Mouse (Mus musculus) hindbrain, embryonic 14.5 days (tissue): ENCODE results near the gene Olfr283. TPM values are rescaled to one million over a fixed set of nuclear protein-coding genes. Genes with fewer than 3 reads are reported as not detected.
"Not testable (repeated sequence)": the region's sequence is repeated elsewhere in the genome, so short reads cannot be mapped to it uniquely, and the experiment has no call there.

Experiments used
- ATAC-seq: fragments of 200-750 bp; cut with Nextera tagmentation; 2 replicates; pipeline ENCODE4 v1.8.0; 2017; ENCODE audit warnings: moderate number of reproducible peaks, mild to moderate bottlenecking, moderate TSS enrichment, moderate library complexity; ENCODE audit not compliant: low FRiP score
- DNase-seq: peaks from one replicate; pipeline ENCODE4 v3.0.0-alpha.2; 2015; ENCODE audit warnings: low spot score
- H3K27ac ChIP-seq: fragments of 300-500 bp; sonication (generic); 2 replicates; pipeline ENCODE4 v1.5.1; 2014; ENCODE audit warnings: mild to moderate bottlenecking, moderate library complexity
- H3K27me3 ChIP-seq: fragments of 300-500 bp; sonication (generic); 2 replicates; pipeline ENCODE4 v1.6.1; 2014; ENCODE audit warnings: mild to moderate bottlenecking, low read length, mixed read lengths; ENCODE audit not compliant: control insufficient read depth, insufficient read depth
- H3K36me3 ChIP-seq: fragments of 300-500 bp; sonication (generic); replicated peaks from 2 replicates; pipeline ENCODE4 v1.6.1; 2014; ENCODE audit not compliant: control insufficient read depth, insufficient read depth
- H3K4me1 ChIP-seq: fragments of 300-500 bp; sonication (generic); replicated peaks from 2 replicates; pipeline ENCODE4 v1.6.1; 2014; ENCODE audit warnings: antibody characterized with exemption, low read length, mixed read lengths; ENCODE audit not compliant: control insufficient read depth, insufficient read depth
- H3K4me2 ChIP-seq: fragments of 300-500 bp; sonication (generic); replicated peaks from 2 replicates; pipeline ENCODE4 v1.6.1; 2014; ENCODE audit warnings: mild to moderate bottlenecking, moderate library complexity
- H3K4me3 ChIP-seq: fragments of 300-500 bp; sonication (generic); replicated peaks from 2 replicates; pipeline ENCODE4 v1.5.1; 2014; ENCODE audit warnings: mild to moderate bottlenecking, low read length
- H3K9ac ChIP-seq: fragments of 300-500 bp; sonication (generic); 2 replicates; pipeline ENCODE4 v1.6.1; 2014
- H3K9me3 ChIP-seq: fragments of 300-500 bp; sonication (generic); 2 replicates; pipeline ENCODE4 v1.6.1; 2016; ENCODE audit warnings: low read length; ENCODE audit not compliant: control insufficient read depth
- WGBS: fragments of 180-500 bp; shearing (Covaris S2); extraction: QIAGEN DNeasy Blood & Tissue Kit; methylation state at CpG from one replicate; pipeline ENCODE4 v1.1.7; 2014; 5-methylcytosine and 5-hydroxymethylcytosine counted together
- polyA plus RNA-seq: library from polyadenylated mRNA; unstranded; fragments of >200 nt; fragmentation: Nextera tagmentation; extraction: Ambion mirVana; gene quantifications from 2 replicates; pipeline ENCODE4 v1.2.1, GENCODE M21; 2014

Olfr283 gene
- not detected in 2 replicates for polyA plus RNA-seq

DNA sequence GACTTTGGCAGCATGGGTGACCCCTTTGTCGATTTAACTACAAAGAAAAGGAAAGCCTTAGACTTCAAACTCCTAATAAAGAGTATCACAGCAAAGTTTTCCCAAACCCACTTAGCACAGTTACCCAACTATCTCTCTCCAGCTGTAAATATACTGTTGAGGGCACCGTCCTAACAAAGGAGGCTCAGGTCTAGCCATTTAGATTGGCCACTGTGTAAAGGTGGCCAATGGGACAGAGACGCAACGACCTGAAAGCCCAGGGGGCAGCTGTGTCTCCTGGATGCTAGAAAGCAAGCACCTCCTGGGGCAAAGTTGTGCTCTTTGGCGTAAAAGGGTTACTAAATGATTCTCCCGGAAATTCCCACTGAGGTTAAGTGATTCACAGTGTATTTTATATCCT, at the start of gene Olfr283:
TSS of gene Olfr283 (minus strand) at position 101 of the 400 bp plus-strand sequence.
- no peak for ATAC-seq
- WGBS: 84% methylated on average over 6 of the region's 6 CpGs
- no peaks in the 10 kb centered on the region for H3K27me3 ChIP-seq

DNA sequence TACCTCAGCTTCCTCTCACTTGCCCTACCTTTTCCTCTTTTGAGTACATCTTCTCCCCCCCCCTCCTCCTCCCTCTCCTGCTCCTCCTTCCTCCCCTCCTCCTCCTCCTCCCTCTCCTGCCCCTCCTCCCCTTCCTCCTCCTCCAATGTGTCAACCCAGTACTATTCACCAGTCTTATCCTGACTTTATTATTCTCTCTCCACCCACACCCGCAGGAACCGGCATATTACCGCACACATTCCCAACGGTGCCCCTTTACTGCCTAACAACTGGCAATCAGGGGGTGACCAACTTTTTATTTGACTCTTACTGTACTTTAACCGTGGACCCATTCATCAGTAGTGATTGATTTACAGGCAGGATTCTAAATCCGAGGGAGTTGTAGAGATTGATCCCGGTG, 44.4 kb upstream of the Olfr283 start:
- no peaks in the 10 kb centered on the region for H3K4me1 ChIP-seq
- DNase-seq: no peak
- ATAC-seq: no peak
- no peaks in the 10 kb centered on the region for H3K9me3 ChIP-seq
- H3K4me3 ChIP-seq: no peak overlapping the region
- H3K4me2 ChIP-seq: no peak overlapping the region
- no peaks in the 10 kb centered on the region for H3K27me3 ChIP-seq
- H3K27ac ChIP-seq: no peak overlapping the region
- WGBS: 78% methylated on average over 7 of the region's 7 CpGs
- no peak overlapping the region for H3K9ac ChIP-seq
- no peaks in the 10 kb centered on the region for H3K36me3 ChIP-seq

More for the DNA sequence above, at the start of gene Olfr283:
- Histone ChIP-seq H3K4me3 (no peak within 1 kb of the TSS), H3K4me2 (no peak within 1 kb of the TSS), H3K9ac (no peak within 1 kb of the TSS), H3K27ac (no peak within 1 kb of the TSS), H3K9me3 (no peaks in the 10 kb centered on the region), H3K36me3 (no peaks in the 10 kb centered on the region), H3K4me1 (no peaks in the 10 kb centered on the region)
- no peak for DNase-seq

DNA sequence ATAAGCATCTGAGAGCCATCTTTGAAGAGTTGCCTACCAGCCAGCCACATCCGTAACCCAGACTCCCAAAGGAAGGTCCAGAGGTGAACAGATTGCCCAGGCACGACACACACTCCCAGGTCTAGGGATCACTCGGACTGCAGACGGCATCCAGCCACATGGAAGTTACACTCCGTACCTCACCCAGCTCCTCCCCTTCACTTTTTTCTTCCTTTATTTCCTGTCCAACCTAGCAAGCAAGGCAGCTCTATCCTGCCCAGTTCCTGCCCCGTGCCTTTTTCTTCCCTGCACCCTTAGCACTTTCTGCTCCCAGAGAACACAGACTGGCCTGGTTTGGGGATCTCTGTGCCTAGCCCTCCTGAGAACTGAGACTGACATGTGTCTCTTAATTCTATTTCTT, 44.0 kb upstream of the Olfr283 start:
- H3K36me3 ChIP-seq: no peaks in the 10 kb centered on the region
- no peak overlapping the region for H3K4me2 ChIP-seq
- H3K27me3 ChIP-seq: no peaks in the 10 kb centered on the region
- no peak for DNase-seq
- no peaks in the 10 kb centered on the region for H3K9me3 ChIP-seq
- H3K4me1 ChIP-seq: no peaks in the 10 kb centered on the region
- H3K4me3 ChIP-seq: no peak overlapping the region
- 68% methylated on average over 6 of the region's 6 CpGs for WGBS
- H3K9ac ChIP-seq: no peak overlapping the region
- ATAC-seq: no peak
- no peak overlapping the region for H3K27ac ChIP-seq

DNA sequence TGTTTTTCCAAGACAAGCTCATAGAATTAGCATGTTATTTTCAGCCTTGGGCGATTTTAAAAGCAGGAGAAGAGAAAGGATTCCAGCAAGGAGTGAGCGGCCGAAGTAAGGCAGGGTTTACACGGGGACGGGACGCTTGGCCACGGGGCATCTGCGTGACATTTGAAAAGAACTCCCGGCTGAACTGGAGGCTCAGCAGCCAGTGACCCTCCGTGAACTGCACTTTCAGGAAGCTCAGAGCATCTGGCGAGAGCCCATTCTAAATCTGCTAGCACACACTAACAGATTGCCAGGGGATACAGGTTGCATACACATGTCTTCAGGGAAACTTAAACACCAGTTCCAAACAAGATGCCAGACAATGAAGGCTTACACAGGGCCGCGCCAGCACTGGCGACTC, 43.6 kb upstream of the Olfr283 start:
- H3K9ac ChIP-seq: no peak overlapping the region
- no peak overlapping the region for H3K4me3 ChIP-seq
- no peaks in the 10 kb centered on the region for H3K4me1 ChIP-seq
- H3K27ac ChIP-seq: no peak overlapping the region
- H3K36me3 ChIP-seq: no peaks in the 10 kb centered on the region
- no peaks in the 10 kb centered on the region for H3K9me3 ChIP-seq
- DNase-seq: no peak
- no peak overlapping the region for H3K4me2 ChIP-seq
- WGBS: 71% methylated on average over 14 of the region's 14 CpGs
- ATAC-seq: no peak
- H3K27me3 ChIP-seq: no peaks in the 10 kb centered on the region

DNA sequence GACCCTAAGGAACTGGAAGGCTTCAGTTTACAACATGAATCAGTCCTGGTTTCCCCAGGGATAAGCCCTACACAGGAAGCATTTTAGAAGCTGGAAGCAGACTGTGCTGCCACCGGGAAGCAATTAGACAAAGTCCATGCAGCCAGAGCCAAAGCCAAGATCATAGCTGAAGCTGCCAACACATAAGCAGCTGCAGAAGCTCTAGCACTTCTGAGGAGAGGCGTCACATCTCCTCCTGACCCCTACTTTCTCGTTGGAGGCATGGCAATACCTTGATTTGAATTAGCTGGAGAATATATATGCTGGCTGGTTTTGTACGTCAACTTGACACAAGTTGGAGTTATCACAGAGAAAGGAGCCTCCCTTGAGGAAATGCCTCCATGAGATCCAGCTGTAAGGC, 40.2 kb upstream of the Olfr283 start:
- no peak overlapping the region for H3K4me3 ChIP-seq
- no peaks in the 10 kb centered on the region for H3K9me3 ChIP-seq
- no peaks in the 10 kb centered on the region for H3K4me1 ChIP-seq
- ATAC-seq: no peak
- H3K36me3 ChIP-seq: no peaks in the 10 kb centered on the region
- no peak for DNase-seq
- no peak overlapping the region for H3K27ac ChIP-seq
- no peaks in the 10 kb centered on the region for H3K27me3 ChIP-seq
- WGBS: 68% methylated on average over 4 of the region's 4 CpGs
- H3K9ac ChIP-seq: no peak overlapping the region
- H3K4me2 ChIP-seq: no peak overlapping the region

DNA sequence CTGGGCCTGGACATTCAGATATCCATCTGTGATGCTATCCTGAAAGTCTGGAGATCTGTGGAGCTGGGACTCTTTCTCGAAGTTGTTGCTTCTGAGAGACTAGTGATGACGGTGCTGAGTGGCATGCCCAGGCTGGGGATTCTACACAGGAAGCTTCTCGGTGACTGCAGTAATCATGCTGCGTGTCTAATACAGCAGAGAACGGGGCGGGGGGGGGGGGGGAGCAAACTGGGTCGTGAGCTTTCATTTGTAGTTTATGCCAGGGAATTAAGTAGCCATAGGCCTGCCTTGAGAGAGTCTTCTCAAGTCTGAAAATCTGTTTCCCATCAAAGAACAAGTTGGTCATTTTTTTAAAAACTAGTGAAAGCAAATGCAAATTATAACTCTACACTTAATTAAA, 37.4 kb upstream of the Olfr283 start:
- 78% methylated on average over 7 of the region's 7 CpGs for WGBS
- no peaks in the 10 kb centered on the region for H3K4me1 ChIP-seq
- no peak overlapping the region for H3K27ac ChIP-seq
- H3K27me3 ChIP-seq: no peaks in the 10 kb centered on the region
- H3K4me2 ChIP-seq: no peak overlapping the region
- DNase-seq: no peak
- H3K36me3 ChIP-seq: no peaks in the 10 kb centered on the region
- H3K9me3 ChIP-seq: no peaks in the 10 kb centered on the region
- no peak overlapping the region for H3K9ac ChIP-seq
- no peak for ATAC-seq
- no peak overlapping the region for H3K4me3 ChIP-seq

DNA sequence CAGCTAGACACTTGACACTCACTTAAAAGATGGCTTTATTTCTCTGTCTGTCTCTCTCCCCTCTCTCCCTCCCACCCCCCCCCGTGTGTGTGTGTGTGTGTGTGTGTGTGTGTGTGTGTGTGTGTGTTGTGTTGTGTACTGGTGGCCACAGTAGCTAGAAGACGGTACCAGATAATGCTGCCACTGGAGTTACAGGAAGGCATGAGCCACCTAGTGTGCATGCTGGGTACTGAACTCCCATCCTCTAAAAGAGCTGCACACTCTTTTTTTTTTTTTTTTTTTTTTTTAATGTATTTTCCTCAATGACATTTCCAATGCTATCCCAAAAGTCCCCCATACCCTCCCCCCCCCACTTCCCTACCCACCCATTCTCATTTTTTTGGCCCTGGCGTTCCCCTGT, 36.5 kb upstream of the Olfr283 start:
- not testable (repeated sequence) for H3K4me2 ChIP-seq, H3K9me3 ChIP-seq, H3K36me3 ChIP-seq, H3K4me3 ChIP-seq, H3K27me3 ChIP-seq, H3K27ac ChIP-seq, H3K4me1 ChIP-seq, ATAC-seq, DNase-seq, H3K9ac ChIP-seq
- WGBS: 38% methylated on average over 1 of the region's 3 CpGs

DNA sequence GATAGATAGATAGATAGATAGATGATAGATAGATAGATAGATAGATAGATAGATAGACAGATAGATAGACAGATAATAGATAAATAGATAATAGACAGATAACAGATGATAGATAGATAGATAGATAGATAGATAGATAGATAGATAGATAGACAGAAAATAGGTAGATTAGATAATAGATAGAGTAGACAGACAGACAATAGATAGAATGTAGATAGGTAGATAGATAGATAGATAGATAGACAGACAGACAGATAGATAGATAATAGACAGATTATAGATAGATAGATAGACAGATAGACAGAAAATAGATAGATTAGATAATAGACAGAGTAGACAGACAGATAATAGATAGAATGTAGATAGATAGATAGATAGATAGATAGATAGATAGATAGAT, 36.1 kb upstream of the Olfr283 start:
- not testable (repeated sequence) for H3K9me3 ChIP-seq, DNase-seq, H3K4me2 ChIP-seq, H3K36me3 ChIP-seq, H3K4me1 ChIP-seq, ATAC-seq, H3K27ac ChIP-seq, H3K9ac ChIP-seq, H3K27me3 ChIP-seq, H3K4me3 ChIP-seq

DNA sequence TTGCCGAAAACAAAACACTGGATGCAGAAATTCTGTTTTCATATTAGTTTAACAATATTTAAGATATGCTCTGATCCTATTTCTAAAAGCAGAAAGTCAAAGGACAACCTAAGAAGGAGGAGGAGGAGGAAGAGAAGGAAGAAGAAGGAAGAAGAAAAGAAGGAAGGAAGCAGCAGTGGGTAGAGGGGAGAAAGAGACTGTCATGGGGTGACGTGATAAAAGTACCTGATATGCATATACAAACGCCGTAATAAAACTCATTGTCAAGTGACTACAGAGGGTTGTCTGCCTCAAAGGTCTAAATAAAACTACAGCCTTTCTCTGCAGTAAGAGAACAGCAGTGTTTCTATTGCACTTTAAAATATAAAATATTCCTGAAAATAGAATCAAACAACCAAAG, 35.2 kb upstream of the Olfr283 start:
- no peaks in the 10 kb centered on the region for H3K9me3 ChIP-seq
- no peaks in the 10 kb centered on the region for H3K36me3 ChIP-seq
- H3K27me3 ChIP-seq: no peaks in the 10 kb centered on the region
- no peaks in the 10 kb centered on the region for H3K4me1 ChIP-seq
- H3K4me3 ChIP-seq: no peak overlapping the region
- no peak for ATAC-seq
- no peak overlapping the region for H3K27ac ChIP-seq
- DNase-seq: no peak
- H3K4me2 ChIP-seq: no peak overlapping the region
- no peak overlapping the region for H3K9ac ChIP-seq
- 83% methylated on average over 4 of the region's 4 CpGs for WGBS

DNA sequence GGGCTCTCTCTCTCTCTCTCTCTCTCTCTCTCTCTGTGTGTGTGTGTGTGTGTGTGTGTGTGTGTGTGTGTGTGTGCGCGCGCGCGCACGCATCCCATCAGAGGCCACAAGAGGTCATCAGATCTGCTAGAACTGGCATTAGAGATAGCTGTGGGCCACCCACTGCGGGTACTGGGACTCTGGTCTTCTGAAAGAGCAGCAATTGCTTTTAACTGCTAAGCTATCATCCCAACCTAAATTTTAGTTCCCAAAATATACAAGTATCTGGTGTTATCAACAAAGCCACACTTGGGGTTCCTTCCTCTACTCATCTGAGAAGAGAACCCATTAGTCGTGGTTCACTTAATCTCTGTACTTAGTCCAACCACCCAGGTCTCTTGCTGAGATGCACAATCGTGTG, 29.5 kb upstream of the Olfr283 start:
- no peak for DNase-seq
- Histone ChIP-seq H3K36me3 (no peaks in the 10 kb centered on the region), H3K9me3 (no peaks in the 10 kb centered on the region), H3K4me2 (no peak overlapping the region), H3K4me1 (no peaks in the 10 kb centered on the region), H3K27me3 (no peaks in the 10 kb centered on the region), H3K27ac (no peak overlapping the region), H3K9ac (no peak overlapping the region), H3K4me3 (no peak overlapping the region)
- no peak for ATAC-seq
- WGBS: 95% methylated on average over 9 of the region's 9 CpGs
